In the genomic region with DNA sequence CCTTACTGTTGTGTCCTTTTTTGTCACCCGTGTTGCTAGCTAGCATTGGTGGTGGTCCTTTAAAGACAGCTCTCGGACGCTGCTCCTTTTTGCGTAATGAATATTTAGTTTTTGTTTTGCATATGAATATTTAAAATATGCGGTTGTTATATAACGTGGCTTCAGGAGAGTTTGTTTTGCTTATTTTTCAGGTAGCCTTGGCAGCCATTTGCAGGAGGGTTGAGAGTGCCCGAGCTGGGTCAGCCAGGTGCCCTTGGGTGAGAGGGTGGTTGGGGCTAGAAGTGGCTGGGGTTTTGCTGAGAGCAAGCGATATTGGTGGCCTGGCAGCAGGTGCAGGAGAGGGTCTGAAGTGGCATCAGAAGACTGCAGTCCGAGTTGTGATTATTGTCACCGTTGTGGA, we compare ENCODE assay signal across 9 mouse cellular contexts. TPM values are rescaled to one million over a fixed set of nuclear protein-coding genes. Genes with fewer than 3 reads are reported as not detected.
DNase-seq lines count a peak whose midpoint lies in the region; ATAC-seq lines count a peak whose summit lies in the region.
"Had no signal": no experiment of that assay in that cellular context is flagged by ENCODE, and none has a peak within 500 bp of the region (broad histone marks: within the 10 kb centered on the region; RNA-seq: fewer than 3 reads in every experiment).

No protein-coding gene starts in this region.

- peak overlapping the region; percentile 92 to 94 for H3K27ac ChIP-seq in heart, embryonic 14.5 days (replicated peaks in 1 of 2; ENCODE audit: control insufficient read depth in 1 of 2, insufficient read depth in 1 of 2, low read depth in 2 of 2, low read length in 2 of 2)

- no peak for ATAC-seq in heart, embryonic 14.5 days (ENCODE audit: insufficient number of reproducible peaks, insufficient read depth, low FRiP score, low read depth)
- no peak for ATAC-seq in frontal cortex, adult (ENCODE audit: low TSS enrichment)

- peak overlapping the region; percentile 73 for H3K4me2 ChIP-seq in heart, embryonic 14.5 days (ENCODE audit: low read length)

- H3K9ac ChIP-seq in heart, embryonic 14.5 days (ENCODE audit: low read length), result peak overlapping the region; percentile 88

- peaks cover 3 to 10% of the 10 kb centered on the region in 2 experiments; a peak in 2 of 4 replicates for H3K4me1 ChIP-seq in heart, embryonic 14.5 days (ENCODE audit: control insufficient read depth in 2 of 2, insufficient read depth in 2 of 2, low read length in 2 of 2)

- peaks cover 35% of the 10 kb centered on the region for H3K36me3 ChIP-seq in heart, embryonic 14.5 days (ENCODE audit: control insufficient read depth, insufficient read depth, low read length)

- peak; percentile 17 for DNase-seq in embryo, embryonic 11 days
- DNase-seq in embryo, embryonic 10.5 days (ENCODE audit: low spot score), result no peak
- peak; percentile 17 for DNase-seq in brain, adult 2 months (ENCODE audit: low read depth, low spot score)
- DNase-seq in kidney, postnatal 10 days, result peak; percentile 38
- DNase-seq in lung, postnatal 4 days, result peak; percentile 10 to 42
- no peak for DNase-seq in layer of hippocampus, adult 11-12 months (ENCODE audit: low spot score)

- peak overlapping the region; percentile 61 to 76 for H3K4me3 ChIP-seq in heart, embryonic 14.5 days (ENCODE audit: control insufficient read depth in 1 of 2, insufficient read depth in 1 of 2, low read depth in 1 of 2, low read length in 2 of 2)

- WGBS in heart, embryonic 14.5 days, result 2% methylated on average over 10 of the region's 10 CpGs

- H3K9me3 ChIP-seq in heart, embryonic 14.5 days (ENCODE audit: control insufficient read depth, low read length), result no peaks in the 10 kb centered on the region

- H3K27me3 ChIP-seq in heart, embryonic 14.5 days (ENCODE audit: control insufficient read depth, insufficient read depth, low read length), result no peaks in the 10 kb centered on the region
- H3K27me3 ChIP-seq: Patski had no signal

RNA-seq across cellular contexts. Expression of a gene that starts 1.9 kb away (rescaled TPM):
- 520 and 533 TPM in 2 replicates for polyA plus RNA-seq in heart, embryonic 14.5 days (2014; fragmentation: Nextera tagmentation; extraction: Ambion mirVana)

RNA-seq across cellular contexts. Expression of a gene that starts 14.6 kb away (rescaled TPM):
- polyA plus RNA-seq in heart, embryonic 14.5 days (2014; fragmentation: Nextera tagmentation; extraction: Ambion mirVana), result 83.1 and 85.7 TPM in 2 replicates

RNA-seq across cellular contexts. Expression of a gene that starts 43.6 kb away (rescaled TPM):
- 0.30 TPM in 1 of 2 replicates, not detected in the other for polyA plus RNA-seq in heart, embryonic 14.5 days (2014; fragmentation: Nextera tagmentation; extraction: Ambion mirVana)
- polyA plus RNA-seq: Patski had no signal

RNA-seq across cellular contexts. Expression of a gene that starts 48.0 kb away (rescaled TPM):
- 22.8 and 25.6 TPM in 2 replicates for polyA plus RNA-seq in heart, embryonic 14.5 days (2014; fragmentation: Nextera tagmentation; extraction: Ambion mirVana)

RNA-seq across cellular contexts. Expression of a gene that starts 52.4 kb away (rescaled TPM):
- 0.15 TPM in 1 of 2 replicates, not detected in the other for polyA plus RNA-seq in heart, embryonic 14.5 days (2014; fragmentation: Nextera tagmentation; extraction: Ambion mirVana)

Comparison
In these comparisons a context has a peak if more than half of its experiments do, and no peak if none do; other contexts are left out.
1. DNase-seq: peak in embryo, embryonic 11 days (single experiment), brain, adult 2 months (single experiment), kidney, postnatal 10 days (single experiment) and lung, postnatal 4 days (2 of 2); none in embryo, embryonic 10.5 days (single experiment) and layer of hippocampus, adult 11-12 months (single experiment).